Mouse (Mus musculus) erythroid progenitor cell, adult 5-6 weeks (primary cell): ENCODE data around the gene Pmepa1. TPM values are rescaled to one million over a fixed set of nuclear protein-coding genes. Genes with fewer than 3 reads are reported as not detected.

Experiments
- total RNA-seq, 2 experiments: library from RNA; stranded (forward) in 1 of 2; stranded (reverse) in 1 of 2; fragments of 150-400 nt in 1 of 2; fragments of 186-747, 209-891 nt in 1 of 2; gene quantifications; 2 replicates each; pipeline versions ENCODE4 v1.2.3 to v1.2.4; 2015 to 2017; ENCODE audit warnings: low replicate concordance in 2 of 2

The Pmepa1 gene
- total RNA-seq, 2 experiments from 2014 or later = not detected

Other genes with a start within 250 kb of the Pmepa1 start
- not detected in 2 replicates for gene Ctcfl, start 157.0 kb downstream of the Pmepa1 start, total RNA-seq (2015; ENCODE audit: low replicate concordance)
- gene Ctcfl, start 157.0 kb downstream of the Pmepa1 start, total RNA-seq (2017; ENCODE audit: low replicate concordance) = not detected in 2 replicates
- gene Pck1, start 123.5 kb downstream of the Pmepa1 start, total RNA-seq (2015; ENCODE audit: low replicate concordance) = 2.9 TPM in 1 of 2 replicates, not detected in the other
- gene Pck1, start 123.5 kb downstream of the Pmepa1 start, total RNA-seq (2017; ENCODE audit: low replicate concordance) = 0.26 and 1.9 TPM in 2 replicates
- gene Zbp1, start 57.6 kb downstream of the Pmepa1 start, total RNA-seq (2015; ENCODE audit: low replicate concordance) = 2.2 TPM in 1 of 2 replicates, not detected in the other
- 1.2 and 9.6 TPM in 2 replicates for gene Zbp1, start 57.6 kb downstream of the Pmepa1 start, total RNA-seq (2017; ENCODE audit: low replicate concordance)
- not detected in 2 replicates for gene 1700021F07Rik, start 246.1 kb upstream of the Pmepa1 start, total RNA-seq (2015; ENCODE audit: low replicate concordance)
- not detected in 2 replicates for gene 1700021F07Rik, start 246.1 kb upstream of the Pmepa1 start, total RNA-seq (2017; ENCODE audit: low replicate concordance)